ENCODE assay signal across 16 mouse cellular contexts in the genomic region with DNA sequence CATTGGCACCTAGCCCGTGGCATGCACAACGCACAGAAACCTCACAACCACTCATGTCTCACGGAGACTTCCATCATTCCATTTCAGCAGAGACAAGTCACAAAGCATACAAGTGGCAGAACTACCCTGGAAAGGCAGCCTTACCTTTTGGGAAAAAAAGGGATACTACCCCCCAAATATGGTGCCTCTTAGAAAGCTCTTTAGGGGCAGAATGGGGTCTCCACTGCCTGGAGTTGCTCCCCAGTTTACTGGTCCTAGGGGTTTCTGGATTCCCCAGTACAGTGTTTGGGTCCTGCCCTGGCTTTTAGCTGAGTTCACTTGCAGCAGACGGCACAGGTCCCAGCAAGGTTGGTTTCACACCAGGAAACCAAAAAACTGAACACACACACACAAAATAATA.
"Had no signal": no experiment of that assay in that cellular context is flagged by ENCODE, and none has a peak within 500 bp of the region (broad histone marks: within the 10 kb centered on the region; RNA-seq: fewer than 3 reads in every experiment).

No protein-coding gene starts in this region.

- H3K9me3 ChIP-seq: neural tube, embryonic 13.5 days; neural tube, embryonic 15.5 days; stomach, embryonic 15.5 days had no signal

- H3K9ac ChIP-seq: neural tube, embryonic 13.5 days; neural tube, embryonic 15.5 days; stomach, embryonic 15.5 days had no signal

- H3K4me1 ChIP-seq: stomach, embryonic 15.5 days had no signal

- H3K4me2 ChIP-seq: neural tube, embryonic 13.5 days; neural tube, embryonic 15.5 days; stomach, embryonic 15.5 days had no signal

- H3K4me3 ChIP-seq: neural tube, embryonic 13.5 days; neural tube, embryonic 15.5 days; stomach, embryonic 15.5 days had no signal

- H3K27ac ChIP-seq: neural tube, embryonic 13.5 days; neural tube, embryonic 15.5 days; stomach, embryonic 15.5 days; stomach, postnatal 0 days had no signal

- DNase-seq: retina, postnatal 1 day; right cerebral cortex, adult 18-20 months; right cerebral cortex, postnatal 14 days; right cerebral cortex, postnatal 25 days; right cerebral cortex, postnatal 4 days; spleen, adult 18-20 months; thymus, adult 18-20 months; thymus, adult 2 months; thymus, postnatal 14 days; thymus, postnatal 25 days; thymus, postnatal 36 days; thymus, postnatal 4 days had no signal

- H3K27me3 ChIP-seq: neural tube, embryonic 13.5 days; neural tube, embryonic 15.5 days; stomach, embryonic 15.5 days had no signal

- H3K36me3 ChIP-seq: neural tube, embryonic 13.5 days; neural tube, embryonic 15.5 days; stomach, embryonic 15.5 days had no signal
